Mouse (Mus musculus): ENCODE data around the gene 4930415O20Rik.

DNA sequence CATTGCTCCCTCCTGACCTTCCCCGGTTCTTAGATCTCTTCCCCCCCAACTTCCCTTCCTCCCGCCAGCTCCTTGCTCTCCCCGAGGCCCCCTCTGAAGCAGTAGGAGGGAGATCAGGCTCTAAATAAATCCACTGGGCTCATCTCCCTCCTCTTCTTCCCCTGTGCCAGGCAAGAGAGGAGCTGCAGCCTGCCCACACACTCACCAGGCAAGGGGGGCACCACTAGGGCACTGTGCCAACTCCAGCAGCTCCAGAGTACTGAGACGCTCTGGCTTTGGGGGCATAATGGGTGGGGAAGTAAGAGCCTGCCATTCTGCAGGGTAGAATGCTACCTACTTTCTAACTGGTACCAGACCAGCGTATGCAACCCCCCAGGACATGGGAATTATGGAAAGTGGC is 65.7 kb downstream of the 4930415O20Rik start:
- TF ChIP-seq POLR2A (IDR thresholded peaks at IDR 0.05; ENCODE audit: insufficient read length, low read depth) (no peak), E2F4 (IDR thresholded peaks at IDR 0.05; ENCODE audit: insufficient read depth) (no peak), USF1 (IDR thresholded peaks at IDR 0.05; ENCODE audit: low read depth) (no peak), REST (IDR thresholded peaks at IDR 0.05; ENCODE audit: insufficient read depth, insufficient read length) (no peak), CEBPB (IDR thresholded peaks at IDR 0.05; ENCODE audit: insufficient read depth, poor library complexity, severe bottlenecking) (no peak), MYOG (IDR thresholded peaks at IDR 0.05; ENCODE audit: control insufficient read depth in 1 of 3, insufficient read depth in 1 of 3, insufficient read length in 2 of 3, low read depth in 2 of 3) (no peak), TCF12 (IDR thresholded peaks at IDR 0.05; ENCODE audit: insufficient read depth, poor library complexity, severe bottlenecking) (no peak), POLR2AphosphoS2 (IDR thresholded peaks at IDR 0.05; ENCODE audit: insufficient read length, low read depth) (no peak)
